Mouse (Mus musculus) C2C12 (cell line): ENCODE measurements around the gene Myo15. TPM values are rescaled to one million over a fixed set of nuclear protein-coding genes. Genes with fewer than 3 reads are reported as not detected.

Source experiments
- polyA plus RNA-seq: library from polyadenylated mRNA; unstranded; fragments of >200 nt; fragmentation: generic; extraction: Trizol; gene quantifications from one replicate; pipeline ENCODE4 v1.2.1, GENCODE M21; 2012; ENCODE audit warnings: missing spikeins

Myo15 gene
- polyA plus RNA-seq, 1 experiment, result not detected

Other genes with a start within 250 kb of the Myo15 start
- 64.1 TPM for gene Srebf1, start 246.8 kb upstream of the Myo15 start, polyA plus RNA-seq
- 17.1 TPM for gene Tom1l2, start 116.4 kb upstream of the Myo15 start, polyA plus RNA-seq
- not detected for gene Drc3, start 116.0 kb upstream of the Myo15 start, polyA plus RNA-seq
- 6.0 TPM for gene Gid4, start 52.2 kb upstream of the Myo15 start, polyA plus RNA-seq
- 41.4 TPM for gene Atpaf2, start 50.9 kb upstream of the Myo15 start, polyA plus RNA-seq
- gene Drg2, start 14.7 kb upstream of the Myo15 start, polyA plus RNA-seq, result 80.6 TPM
- gene Alkbh5, start 67.0 kb downstream of the Myo15 start, polyA plus RNA-seq, result 20.1 TPM
- gene Llgl1, start 230.4 kb downstream of the Myo15 start, polyA plus RNA-seq, result 46.8 TPM